Mouse (Mus musculus) megakaryocyte, embryonic 14.5 days (primary cell): Measurements from ENCODE around the gene Gpc3.

Experiments used
- FLI1 ChIP-seq: IDR thresholded peaks from 2 replicates; pipeline ENCODE4 v1.6.1; 2012; ENCODE audit warnings: low read length, inconsistent platforms, mixed read lengths
- GATA1 ChIP-seq: IDR thresholded peaks from 3 replicates; pipeline ENCODE4 v1.6.1; 2012; ENCODE audit warnings: mixed read lengths, low read length, inconsistent platforms, borderline replicate concordance

DNA sequence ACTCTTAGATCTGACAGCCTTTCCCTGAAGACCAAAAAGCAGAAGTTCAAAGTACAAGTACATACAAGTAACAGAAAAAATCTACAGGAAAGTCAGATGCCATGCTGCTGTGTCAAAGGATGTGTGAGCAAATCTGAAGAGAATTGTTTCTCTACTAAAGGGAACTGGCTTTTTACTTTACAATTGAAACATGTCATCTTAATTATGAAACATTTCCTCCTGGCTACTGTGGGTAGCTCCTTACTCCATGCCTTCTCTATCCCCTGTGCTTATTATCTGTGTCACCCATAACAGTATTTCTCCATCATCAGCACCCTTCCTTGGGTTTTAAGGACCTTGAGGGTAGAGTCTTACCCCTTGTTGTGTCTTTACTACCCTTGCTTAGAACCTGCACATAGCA is 23.7 kb upstream of the Gpc3 start:
- no peak for TF ChIP-seq GATA1
- TF ChIP-seq FLI1, result no peak
